12 mouse cellular contexts compared by ENCODE assay signal in the genomic region with DNA sequence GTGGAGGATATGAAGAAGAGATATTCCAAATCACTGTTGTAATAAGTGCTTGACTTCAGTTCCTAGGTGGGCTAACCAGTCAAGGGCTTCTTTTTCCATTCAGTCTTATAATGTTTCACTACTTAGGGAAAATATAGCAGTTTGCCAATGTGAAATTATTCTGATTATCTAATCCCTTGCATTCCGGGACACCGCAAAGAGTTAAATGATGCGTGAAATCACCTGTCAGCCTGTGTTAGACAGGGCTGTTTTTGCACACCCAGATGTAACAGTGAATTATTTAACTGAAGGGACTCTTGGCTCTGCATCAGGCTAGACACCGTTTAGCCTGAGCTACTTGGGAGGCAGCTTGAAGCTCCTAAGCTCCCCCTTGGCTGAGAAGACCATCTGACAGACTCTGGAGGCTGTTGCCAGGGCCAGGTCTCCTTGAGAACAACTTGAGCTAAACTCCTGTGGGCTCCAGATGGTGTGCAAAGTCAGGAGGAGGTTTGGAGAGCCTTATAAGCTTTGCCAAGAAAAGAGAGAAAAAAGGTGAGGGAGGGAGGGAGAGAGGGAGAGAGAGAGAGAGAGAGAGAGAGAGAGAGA.
DNase-seq lines count a peak whose midpoint lies in the region; ATAC-seq and TF ChIP-seq lines count a peak whose summit lies in the region.
"Had no signal": no experiment of that assay in that cellular context is flagged by ENCODE, and none has a peak within 500 bp of the region (broad histone marks: within the 10 kb centered on the region; RNA-seq: fewer than 3 reads in every experiment).

No protein-coding gene starts in this region.

- peak; percentile 54 for DNase-seq in heart, embryonic 10.5 days (ENCODE audit: low spot score)
- no peak for DNase-seq in heart, postnatal 10 days
- DNase-seq in brain, embryonic 14.5 days (ENCODE audit: low read depth), result peak; percentile 81
- DNase-seq in frontal cortex, adult 2 months (ENCODE audit: extremely low spot score in 1 of 2, low spot score in 1 of 2), result peak; percentile 74 to 78
- peak; percentile 60 to 66 for DNase-seq in right cerebral cortex, adult 2 months (ENCODE audit: low spot score in 2 of 2)
- DNase-seq in adipocyte (ENCODE audit: low spot score), result no peak
- DNase-seq: kidney, postnatal 25 days had no signal

- WGBS in heart, embryonic 10.5 days, result 81% methylated on average over 4 of the region's 4 CpGs
- 89% methylated on average over 4 of the region's 4 CpGs for WGBS in intestine, postnatal 0 days

- no peak for TF ChIP-seq CTCF in brain, embryonic 14.5 days (IDR thresholded peaks at IDR 0.05; ENCODE audit: borderline replicate concordance, extremely low read depth, insufficient read depth, insufficient read length)
- TF ChIP-seq CTCF in intestine, postnatal 0 days (IDR thresholded peaks at IDR 0.05; ENCODE audit: low read depth), result no peak

- no peaks in the 10 kb centered on the region for H3K9me3 ChIP-seq in heart, embryonic 10.5 days
- no peaks in the 10 kb centered on the region for H3K9me3 ChIP-seq in intestine, postnatal 0 days (ENCODE audit: control insufficient read depth)
- H3K9me3 ChIP-seq: limb, embryonic 15.5 days had no signal

- no peaks in the 10 kb centered on the region for H3K27me3 ChIP-seq in heart, embryonic 10.5 days (ENCODE audit: insufficient read depth, poor library complexity, severe bottlenecking)
- no peaks in the 10 kb centered on the region for H3K27me3 ChIP-seq in intestine, postnatal 0 days (replicated peaks; ENCODE audit: control insufficient read depth, insufficient read depth, low read length)
- H3K27me3 ChIP-seq: CH12.LX; limb, embryonic 15.5 days had no signal

- H3K4me1 ChIP-seq in heart, embryonic 10.5 days, result 0 out of 2 replicates have a peak, but pooled peaks cover 4% of the 10 kb centered on the region
- H3K4me1 ChIP-seq in intestine, postnatal 0 days (replicated peaks; ENCODE audit: control insufficient read depth, insufficient read depth, low read length), result no peaks in the 10 kb centered on the region
- H3K4me1 ChIP-seq: limb, embryonic 15.5 days had no signal

- no peak overlapping the region for H3K4me3 ChIP-seq in heart, embryonic 10.5 days
- no peak overlapping the region for H3K4me3 ChIP-seq in intestine, postnatal 0 days (ENCODE audit: low read depth, low read length)
- H3K4me3 ChIP-seq: erythroblast, embryonic 14.5 days; limb, embryonic 15.5 days had no signal

- no peaks in the 10 kb centered on the region for H3K36me3 ChIP-seq in heart, embryonic 10.5 days
- H3K36me3 ChIP-seq in intestine, postnatal 0 days (ENCODE audit: control insufficient read depth, insufficient read depth), result no peaks in the 10 kb centered on the region
- H3K36me3 ChIP-seq: limb, embryonic 15.5 days had no signal

- ATAC-seq in intestine, postnatal 0 days, result no peak
- ATAC-seq: inflammation-experienced regulatory T-cells, adult 6 months had no signal

- no peak overlapping the region for H3K4me2 ChIP-seq in intestine, postnatal 0 days (replicated peaks; ENCODE audit: low read depth)
- H3K4me2 ChIP-seq: limb, embryonic 15.5 days had no signal

- H3K27ac ChIP-seq in heart, embryonic 10.5 days, result no peak overlapping the region
- no peak overlapping the region for H3K27ac ChIP-seq in intestine, postnatal 0 days (ENCODE audit: low read depth, low read length)
- H3K27ac ChIP-seq: limb, embryonic 15.5 days had no signal

- intact Hi-C loops in heart, postnatal 10 days (cut with DNase I), result no loop called here

- no peak overlapping the region for H3K9ac ChIP-seq in intestine, postnatal 0 days (ENCODE audit: low read depth, low read length)
- H3K9ac ChIP-seq: limb, embryonic 15.5 days had no signal

- TF ChIP-seq POLR2A in brain, embryonic 14.5 days (IDR thresholded peaks at IDR 0.05; ENCODE audit: borderline replicate concordance, extremely low read depth, insufficient read depth, insufficient read length, poor library complexity, severe bottlenecking), result no peak

Comparison
In these comparisons a context has a peak if more than half of its experiments do, and no peak if none do; other contexts are left out.
1. DNase-seq: peak in heart, embryonic 10.5 days (single experiment), brain, embryonic 14.5 days (single experiment), frontal cortex, adult 2 months (2 of 2) and right cerebral cortex, adult 2 months (2 of 2); none in heart, postnatal 10 days (0 of 2) and adipocyte (single experiment).